Mouse (Mus musculus) neural tube, embryonic 13.5 days (tissue): ENCODE data around the gene Cd300lg. TPM values are rescaled to one million over a fixed set of nuclear protein-coding genes. Genes with fewer than 3 reads are reported as not detected.

Experiments
- ATAC-seq: fragments of 200-750 bp; cut with Nextera tagmentation; 2 replicates; pipeline ENCODE4 v1.8.0; 2017; ENCODE audit warnings: low read depth, mild to moderate bottlenecking, moderate TSS enrichment, moderate library complexity
- H3K27ac ChIP-seq: fragments of 300-500 bp; sonication (generic); replicated peaks from 2 replicates; pipeline ENCODE4 v1.5.1; 2015; ENCODE audit warnings: moderate library complexity, mild to moderate bottlenecking, inconsistent platforms
- H3K27me3 ChIP-seq: fragments of 300-500 bp; sonication (generic); 2 replicates; pipeline ENCODE4 v1.6.1; 2015; ENCODE audit warnings: mild to moderate bottlenecking, inconsistent platforms
- H3K36me3 ChIP-seq: fragments of 300-500 bp; sonication (generic); 2 replicates; pipeline ENCODE4 v1.6.1; 2015; ENCODE audit warnings: mild to moderate bottlenecking, inconsistent platforms
- H3K4me1 ChIP-seq: fragments of 300-500 bp; sonication (generic); replicated peaks from 2 replicates; pipeline ENCODE4 v1.6.1; 2015; ENCODE audit warnings: inconsistent platforms
- H3K4me2 ChIP-seq: fragments of 300-500 bp; sonication (generic); 2 replicates; pipeline ENCODE4 v1.6.1; 2015; ENCODE audit warnings: inconsistent platforms, mild to moderate bottlenecking, moderate library complexity
- H3K4me3 ChIP-seq: fragments of 300-500 bp; sonication (generic); 2 replicates; pipeline ENCODE4 v1.5.1; 2015; ENCODE audit warnings: mild to moderate bottlenecking, inconsistent platforms
- H3K9ac ChIP-seq: fragments of 300-500 bp; sonication (generic); 2 replicates; pipeline ENCODE4 v1.6.1; 2015; ENCODE audit warnings: moderate library complexity, mild to moderate bottlenecking, inconsistent platforms
- H3K9me3 ChIP-seq: fragments of 300-500 bp; sonication (generic); 2 replicates; pipeline ENCODE4 v1.6.1; 2016; ENCODE audit warnings: inconsistent platforms
- WGBS: fragments of 180-500 bp; shearing (Covaris S2); methylation state at CpG from one replicate; pipeline ENCODE4 v1.1.7; 2015; 5-methylcytosine and 5-hydroxymethylcytosine counted together
- polyA plus RNA-seq: library from polyadenylated mRNA; unstranded; fragments of >200 nt; fragmentation: Nextera tagmentation; extraction: Ambion mirVana; gene quantifications from 2 replicates; pipeline ENCODE4 v1.2.1, GENCODE M21; 2015

Gene Cd300lg
- polyA plus RNA-seq, 1 experiment from 2014 or later: 0.45 TPM

- WGBS: 43% methylated on average over 13 of the region's 13 CpGs
Measured at GRCm38 (mm10) chr11:102039487-102040137, 1.7 kb upstream of the Cd300lg start.

GRCm38 (mm10) chr11:102040138-102040524 lies 1.2 kb upstream of the Cd300lg start:
- H3K27me3 ChIP-seq: no peaks in the 10 kb centered on the region
- H3K9me3 ChIP-seq: peaks cover 2% of the 10 kb centered on the region
- no peak overlapping the region for H3K9ac ChIP-seq
- peaks cover 1% of the 10 kb centered on the region; the same call in 1 of the 2 replicates for H3K4me1 ChIP-seq
- H3K27ac ChIP-seq: no peak overlapping the region
- no peak overlapping the region for H3K4me3 ChIP-seq
- no peaks in the 10 kb centered on the region for H3K36me3 ChIP-seq
- H3K4me2 ChIP-seq: no peak overlapping the region
- WGBS: under 1% methylated on average over 9 of the region's 9 CpGs
- peak; percentile 77 for ATAC-seq

More at GRCm38 (mm10) chr11:102039487-102040137, 1.7 kb upstream of the Cd300lg start:
- no peaks in the 10 kb centered on the region for H3K27me3 ChIP-seq
- no peak for ATAC-seq
- H3K27ac ChIP-seq: no peak overlapping the region
- H3K4me2 ChIP-seq: no peak overlapping the region
- H3K4me1 ChIP-seq: peaks cover 6% of the 10 kb centered on the region; the same call in 1 of the 2 replicates
- H3K9ac ChIP-seq: no peak overlapping the region
- no peak overlapping the region for H3K4me3 ChIP-seq
- no peaks in the 10 kb centered on the region for H3K9me3 ChIP-seq
- H3K36me3 ChIP-seq: no peaks in the 10 kb centered on the region

GRCm38 (mm10) chr11:102040646-102041045 lies 663 bp upstream of the Cd300lg start:
- no peak overlapping the region for H3K4me3 ChIP-seq
- H3K27me3 ChIP-seq: no peaks in the 10 kb centered on the region
- no peaks in the 10 kb centered on the region for H3K4me1 ChIP-seq
- H3K9ac ChIP-seq: no peak overlapping the region
- H3K9me3 ChIP-seq: peaks cover 8% of the 10 kb centered on the region
- ATAC-seq: no peak
- H3K4me2 ChIP-seq: no peak overlapping the region
- H3K36me3 ChIP-seq: no peaks in the 10 kb centered on the region
- 64% methylated on average over 4 of the region's 4 CpGs for WGBS
- no peak overlapping the region for H3K27ac ChIP-seq

- Histone ChIP-seq H3K27ac (no peak overlapping the region), H3K9me3 (peaks cover 10% of the 10 kb centered on the region), H3K4me1 (no peaks in the 10 kb centered on the region), H3K4me3 (no peak overlapping the region), H3K9ac (no peak overlapping the region), H3K27me3 (no peaks in the 10 kb centered on the region), H3K4me2 (no peak overlapping the region), H3K36me3 (no peaks in the 10 kb centered on the region)
- ATAC-seq: no peak
- 89% methylated on average over 13 of the region's 14 CpGs for WGBS
Measured at GRCm38 (mm10) chr11:102042971-102043370, 1.7 kb downstream of the Cd300lg start.

GRCm38 (mm10) chr11:102043381-102043780 lies 2.1 kb downstream of the Cd300lg start:
- H3K36me3 ChIP-seq: no peaks in the 10 kb centered on the region
- no peak for ATAC-seq
- no peak overlapping the region for H3K9ac ChIP-seq
- no peak overlapping the region for H3K27ac ChIP-seq
- no peak overlapping the region for H3K4me2 ChIP-seq
- H3K4me1 ChIP-seq: no peaks in the 10 kb centered on the region
- whole genome bisulfite sequencing: 84% methylated on average over 6 of the region's 6 CpGs
- no peak overlapping the region for H3K4me3 ChIP-seq
- peaks cover 10% of the 10 kb centered on the region for H3K9me3 ChIP-seq
- no peaks in the 10 kb centered on the region for H3K27me3 ChIP-seq

GRCm38 (mm10) chr11:102044691-102045212 lies 3.4 kb downstream of the Cd300lg start:
- Histone ChIP-seq H3K4me3 (no peak overlapping the region), H3K36me3 (no peaks in the 10 kb centered on the region), H3K4me2 (no peak overlapping the region), H3K9me3 (peaks cover 10% of the 10 kb centered on the region), H3K4me1 (no peaks in the 10 kb centered on the region), H3K27me3 (no peaks in the 10 kb centered on the region), H3K27ac (no peak overlapping the region), H3K9ac (no peak overlapping the region)
- no peak for ATAC-seq
- WGBS: 89% methylated on average over 7 of the region's 7 CpGs

- Histone ChIP-seq H3K4me2 (no peak overlapping the region), H3K36me3 (no peaks in the 10 kb centered on the region), H3K4me3 (no peak overlapping the region), H3K27me3 (no peaks in the 10 kb centered on the region), H3K9ac (no peak overlapping the region), H3K27ac (no peak overlapping the region), H3K9me3 (peaks cover 10% of the 10 kb centered on the region), H3K4me1 (no peaks in the 10 kb centered on the region)
- 83% methylated on average over 9 of the region's 9 CpGs for WGBS
- no peak for ATAC-seq
Measured at GRCm38 (mm10) chr11:102046607-102047006, 5.3 kb downstream of the Cd300lg start.

- Histone ChIP-seq H3K9me3 (peaks cover 9% of the 10 kb centered on the region), H3K36me3 (no peaks in the 10 kb centered on the region), H3K9ac (no peak overlapping the region), H3K4me2 (no peak overlapping the region), H3K27ac (no peak overlapping the region), H3K27me3 (no peaks in the 10 kb centered on the region), H3K4me3 (no peak overlapping the region), H3K4me1 (no peaks in the 10 kb centered on the region)
- ATAC-seq: no peak
- WGBS: 57% methylated on average over 14 of the region's 14 CpGs
Measured at GRCm38 (mm10) chr11:102049875-102050482, 8.7 kb downstream of the Cd300lg start.

- no peak overlapping the region for H3K4me3 ChIP-seq
- no peaks in the 10 kb centered on the region for H3K4me1 ChIP-seq
- H3K27me3 ChIP-seq: no peaks in the 10 kb centered on the region
- no peak for ATAC-seq
- no peaks in the 10 kb centered on the region for H3K36me3 ChIP-seq
- 68% methylated on average over 4 of the region's 4 CpGs for WGBS
- no peak overlapping the region for H3K9ac ChIP-seq
- no peaks in the 10 kb centered on the region for H3K9me3 ChIP-seq
- H3K4me2 ChIP-seq: no peak overlapping the region
- no peak overlapping the region for H3K27ac ChIP-seq
Measured at GRCm38 (mm10) chr11:102051541-102051940, 10.2 kb downstream of the Cd300lg start.

- no peaks in the 10 kb centered on the region for H3K4me1 ChIP-seq
- WGBS: 47% methylated on average over 4 of the region's 4 CpGs
- H3K27ac ChIP-seq: no peak overlapping the region
- no peaks in the 10 kb centered on the region for H3K36me3 ChIP-seq
- H3K9ac ChIP-seq: no peak overlapping the region
- H3K9me3 ChIP-seq: no peaks in the 10 kb centered on the region
- H3K4me3 ChIP-seq: no peak overlapping the region
- H3K4me2 ChIP-seq: no peak overlapping the region
- H3K27me3 ChIP-seq: 0 out of 2 replicates have a peak, but pooled peaks cover under 1% of the 10 kb centered on the region
- no peak for ATAC-seq
Measured at GRCm38 (mm10) chr11:102051954-102052353, 10.6 kb downstream of the Cd300lg start.

GRCm38 (mm10) chr11:102052697-102053096 lies 11.4 kb downstream of the Cd300lg start:
- no peak overlapping the region for H3K27ac ChIP-seq
- H3K9me3 ChIP-seq: no peaks in the 10 kb centered on the region
- no peak overlapping the region for H3K4me2 ChIP-seq
- H3K27me3 ChIP-seq: 0 out of 2 replicates have a peak, but pooled peaks cover 3% of the 10 kb centered on the region
- no peaks in the 10 kb centered on the region for H3K36me3 ChIP-seq
- WGBS: 82% methylated on average over 12 of the region's 12 CpGs
- H3K4me3 ChIP-seq: no peak overlapping the region
- no peaks in the 10 kb centered on the region for H3K4me1 ChIP-seq
- no peak overlapping the region for H3K9ac ChIP-seq
- ATAC-seq: no peak

GRCm38 (mm10) chr11:102053183-102053582 lies 11.9 kb downstream of the Cd300lg start:
- H3K4me2 ChIP-seq: no peak overlapping the region
- no peak overlapping the region for H3K4me3 ChIP-seq
- 75% methylated on average over 7 of the region's 7 CpGs for WGBS
- ATAC-seq: no peak
- no peak overlapping the region for H3K27ac ChIP-seq
- no peak overlapping the region for H3K9ac ChIP-seq
- peaks cover 4% of the 10 kb centered on the region; the same call in 1 of the 2 replicates for H3K36me3 ChIP-seq
- H3K27me3 ChIP-seq: 0 out of 2 replicates have a peak, but pooled peaks cover 3% of the 10 kb centered on the region
- H3K4me1 ChIP-seq: no peaks in the 10 kb centered on the region
- H3K9me3 ChIP-seq: no peaks in the 10 kb centered on the region
